Mouse (Mus musculus) MEL (cell line): ENCODE data around the gene Wwc1. TPM values are rescaled to one million over a fixed set of nuclear protein-coding genes. Genes with fewer than 3 reads are reported as not detected.

ENCODE experiments used
- DNase-seq: peaks from one replicate; pipeline ENCODE4 v3.0.0; 2011; ENCODE audit warnings: low read depth, low spot score
- H3K27ac ChIP-seq: 2 replicates; pipeline ENCODE4 v1.5.1; 2012; ENCODE audit warnings: low read depth, mild to moderate bottlenecking, control low read depth, low read length, moderate library complexity; ENCODE audit not compliant: control insufficient read depth
- H3K27me3 ChIP-seq, 2 experiments: fragments of 150-350 bp in 1 of 2; sonication (generic) in 1 of 2; 2 replicates each; pipeline ENCODE4 v1.6.1; 2012; ENCODE audit warnings: low read length in 2 of 2, mild to moderate bottlenecking in 2 of 2, improper control_type of control experiment in 1 of 2, moderate library complexity in 1 of 2; ENCODE audit not compliant: insufficient read depth in 2 of 2, control insufficient read depth in 1 of 2
- H3K36me3 ChIP-seq, 2 experiments: 2 replicates each; pipeline ENCODE4 v1.6.1; 2012 to 2014; ENCODE audit warnings: low read length in 2 of 2, improper control_type of control experiment in 1 of 2, inconsistent platforms in 1 of 2, mild to moderate bottlenecking in 1 of 2; ENCODE audit not compliant: insufficient read depth in 2 of 2, control insufficient read depth in 1 of 2
- H3K4me1 ChIP-seq, 2 experiments: fragments of 150-350 bp in 1 of 2; sonication (generic) in 1 of 2; 2 replicates each; pipeline ENCODE4 v1.6.1; 2012; ENCODE audit warnings: low read length in 2 of 2, improper control_type of control experiment in 1 of 2, mild to moderate bottlenecking in 1 of 2; ENCODE audit not compliant: insufficient read depth in 2 of 2, control insufficient read depth in 1 of 2
- H3K4me3 ChIP-seq, 2 experiments: fragments of 150-350 bp in 1 of 2; sonication (generic) in 1 of 2; 2 replicates each; pipeline ENCODE4 v1.5.1; 2012; ENCODE audit warnings: low read depth in 2 of 2, low read length in 2 of 2, mild to moderate bottlenecking in 2 of 2, moderate library complexity in 2 of 2, control low read depth in 1 of 2, improper control_type of control experiment in 1 of 2; ENCODE audit not compliant: control insufficient read depth in 1 of 2, insufficient read depth in 1 of 2
- H3K79me2 ChIP-seq: 2 replicates; pipeline ENCODE4 v1.6.1; 2012; ENCODE audit warnings: mild to moderate bottlenecking, low read length, moderate library complexity; ENCODE audit not compliant: control insufficient read depth, poor library complexity, insufficient read depth
- H3K9ac ChIP-seq: 2 replicates; pipeline ENCODE4 v1.6.1; 2012; ENCODE audit warnings: low read depth, mild to moderate bottlenecking, control low read depth, low read length, moderate library complexity; ENCODE audit not compliant: control insufficient read depth, poor library complexity, severe bottlenecking
- H3K9me3 ChIP-seq: fragments of 150-350 bp; sonication (generic); replicated peaks from 2 replicates; pipeline ENCODE4 v1.6.1; 2012; ENCODE audit warnings: mild to moderate bottlenecking, low read length, improper control_type of control experiment, moderate library complexity; ENCODE audit not compliant: insufficient read depth
- BHLHE40 ChIP-seq: IDR thresholded peaks from 2 replicates; pipeline ENCODE4 v1.6.1; 2012; ENCODE audit warnings: low read depth, mild to moderate bottlenecking, inconsistent platforms, low read length, improper control_type of control experiment, borderline replicate concordance
- CHD1 ChIP-seq: IDR thresholded peaks from 2 replicates; pipeline ENCODE4 v1.6.1; 2012; ENCODE audit warnings: low read depth, mild to moderate bottlenecking, inconsistent platforms, low read length, improper control_type of control experiment
- CTCF ChIP-seq, 3 experiments: IDR thresholded peaks in 2 of 3; conservative IDR thresholded peaks in 1 of 3; 2 replicates each; pipeline ENCODE4 v1.5.1; 2011 to 2012; ENCODE audit warnings: low read length in 3 of 3, low read depth in 2 of 3, mild to moderate bottlenecking in 2 of 3, improper control_type of control experiment in 1 of 3, inconsistent platforms in 1 of 3, mixed read lengths in 1 of 3, moderate library complexity in 1 of 3; ENCODE audit not compliant: control insufficient read depth in 1 of 3, insufficient read depth in 1 of 3, poor library complexity in 1 of 3, severe bottlenecking in 1 of 3
- ELF1 ChIP-seq: IDR thresholded peaks from 2 replicates; pipeline ENCODE4 v1.6.1; 2014; ENCODE audit warnings: low read depth, mild to moderate bottlenecking, inconsistent platforms, low read length, improper control_type of control experiment, moderate library complexity
- EP300 ChIP-seq, 2 experiments: IDR thresholded peaks; 2 replicates each; pipeline ENCODE4 v1.6.1; 2011; ENCODE audit warnings: improper control_type of control experiment in 2 of 2, low read length in 2 of 2, low read depth in 1 of 2, mild to moderate bottlenecking in 1 of 2
- ETS1 ChIP-seq: IDR thresholded peaks from 2 replicates; pipeline ENCODE4 v1.6.1; 2012; ENCODE audit warnings: low read depth, mild to moderate bottlenecking, inconsistent platforms, low read length, improper control_type of control experiment, moderate library complexity
- HCFC1 ChIP-seq: IDR thresholded peaks from 2 replicates; pipeline ENCODE4 v1.6.1; 2012; ENCODE audit warnings: low read depth, mild to moderate bottlenecking, inconsistent platforms, low read length, improper control_type of control experiment, moderate library complexity
- MEF2A ChIP-seq: IDR thresholded peaks from 2 replicates; pipeline ENCODE4 v1.6.1; 2014; ENCODE audit warnings: low read depth, mild to moderate bottlenecking, inconsistent platforms, low read length, improper control_type of control experiment; ENCODE audit not compliant: poor library complexity, insufficient replicate concordance, severe bottlenecking; ENCODE audit errors: extremely low read depth
- MXI1 ChIP-seq: IDR thresholded peaks from 2 replicates; pipeline ENCODE4 v1.6.1; 2011; ENCODE audit warnings: mild to moderate bottlenecking, low read depth, low read length, improper control_type of control experiment
- MYC ChIP-seq: IDR thresholded peaks from 2 replicates; pipeline ENCODE4 v1.6.1; 2011; ENCODE audit warnings: low read depth, mild to moderate bottlenecking, low read length, improper control_type of control experiment, moderate library complexity
- NRF1 ChIP-seq: IDR thresholded peaks from 2 replicates; pipeline ENCODE4 v1.6.1; 2014; ENCODE audit warnings: low read depth, mild to moderate bottlenecking, inconsistent platforms, low read length, improper control_type of control experiment, moderate library complexity; ENCODE audit not compliant: poor library complexity, insufficient read depth, severe bottlenecking
- POLR2A ChIP-seq, 2 experiments: IDR thresholded peaks; 2 replicates each; pipeline ENCODE4 v1.6.1; 2011 to 2012; ENCODE audit warnings: low read length in 2 of 2, mild to moderate bottlenecking in 2 of 2, control low read depth in 1 of 2, improper control_type of control experiment in 1 of 2, low read depth in 1 of 2, moderate library complexity in 1 of 2; ENCODE audit not compliant: control insufficient read depth in 1 of 2, insufficient read depth in 1 of 2, poor library complexity in 1 of 2
- POLR2AphosphoS2 ChIP-seq: IDR thresholded peaks from 2 replicates; pipeline ENCODE4 v1.6.1; 2011; ENCODE audit warnings: low read length, improper control_type of control experiment
- POLR2AphosphoS5 ChIP-seq: IDR thresholded peaks from 2 replicates; pipeline ENCODE4 v1.6.1; 2012; ENCODE audit warnings: low read depth, borderline replicate concordance, mild to moderate bottlenecking, inconsistent platforms, low read length, moderate library complexity, mixed read lengths
- RCOR1 ChIP-seq: IDR thresholded peaks from 2 replicates; pipeline ENCODE4 v1.6.1; 2012; ENCODE audit warnings: low read depth, mild to moderate bottlenecking, inconsistent platforms, low read length, improper control_type of control experiment
- SIN3A ChIP-seq: IDR thresholded peaks from 2 replicates; pipeline ENCODE4 v1.6.1; 2012; ENCODE audit warnings: low read length, improper control_type of control experiment, inconsistent platforms
- TAL1 ChIP-seq: IDR thresholded peaks from 2 replicates; pipeline ENCODE4 v1.6.1; 2012; ENCODE audit warnings: mild to moderate bottlenecking, inconsistent platforms, low read length, moderate library complexity, mixed read lengths
- TBP ChIP-seq: IDR thresholded peaks from 2 replicates; pipeline ENCODE4 v1.8.0; 2011; ENCODE audit warnings: low read depth, low read length, improper control_type of control experiment
- TCF12 ChIP-seq: IDR thresholded peaks from 2 replicates; pipeline ENCODE4 v1.6.1; 2014; ENCODE audit warnings: low read depth, mild to moderate bottlenecking, inconsistent platforms, low read length, improper control_type of control experiment, moderate library complexity
- UBTF ChIP-seq: IDR thresholded peaks from 2 replicates; pipeline ENCODE4 v1.6.1; 2012; ENCODE audit warnings: low read depth, mild to moderate bottlenecking, inconsistent platforms, low read length, improper control_type of control experiment, moderate library complexity, borderline replicate concordance; ENCODE audit not compliant: insufficient read depth
- USF1 ChIP-seq: IDR thresholded peaks from 2 replicates; pipeline ENCODE4 v1.6.1; 2014; ENCODE audit warnings: low read depth, mild to moderate bottlenecking, inconsistent platforms, low read length, improper control_type of control experiment, moderate library complexity
- USF2 ChIP-seq, 2 experiments: IDR thresholded peaks; 2 replicates each; pipeline ENCODE4 v1.6.1; 2011 to 2012; ENCODE audit warnings: improper control_type of control experiment in 2 of 2, low read length in 2 of 2, borderline replicate concordance in 1 of 2, inconsistent platforms in 1 of 2, low read depth in 1 of 2, mild to moderate bottlenecking in 1 of 2; ENCODE audit not compliant: insufficient read depth in 1 of 2
- ZKSCAN1 ChIP-seq: IDR thresholded peaks from 2 replicates; pipeline ENCODE4 v1.6.1; 2012; ENCODE audit warnings: low read depth, mild to moderate bottlenecking, inconsistent platforms, low read length, improper control_type of control experiment, moderate library complexity
- ZMIZ1 ChIP-seq: IDR thresholded peaks from 2 replicates; pipeline ENCODE4 v1.6.1; 2012; ENCODE audit warnings: low read depth, mild to moderate bottlenecking, inconsistent platforms, low read length, improper control_type of control experiment, moderate library complexity
- ZNF384 ChIP-seq: IDR thresholded peaks from 2 replicates; pipeline ENCODE4 v1.6.1; 2012; ENCODE audit warnings: low read depth, mild to moderate bottlenecking, inconsistent platforms, low read length, improper control_type of control experiment
- polyA plus RNA-seq, 2 experiments: library from polyadenylated mRNA; stranded (reverse) in 1 of 2; unstranded in 1 of 2; fragments of >175 nt in 1 of 2; fragments of >200 nt in 1 of 2; gene quantifications; 2 replicates each; pipeline versions ENCODE4 v1.2.1 to v1.2.4; 2012; ENCODE audit warnings: low replicate concordance in 2 of 2, low read depth in 1 of 2; ENCODE audit not compliant: insufficient read length in 2 of 2, insufficient read depth in 1 of 2, missing spikeins in 1 of 2
- total RNA-seq: library from RNA; depleted of rRNA; stranded (reverse); fragments of 300-350 nt; gene quantifications from 2 replicates; pipeline ENCODE4 v1.2.3, GENCODE M21; 2012

Gene Wwc1
- total and polyA plus RNA-seq, 3 experiments: 0.39 to 0.46 TPM; not detected in 1

DNA sequence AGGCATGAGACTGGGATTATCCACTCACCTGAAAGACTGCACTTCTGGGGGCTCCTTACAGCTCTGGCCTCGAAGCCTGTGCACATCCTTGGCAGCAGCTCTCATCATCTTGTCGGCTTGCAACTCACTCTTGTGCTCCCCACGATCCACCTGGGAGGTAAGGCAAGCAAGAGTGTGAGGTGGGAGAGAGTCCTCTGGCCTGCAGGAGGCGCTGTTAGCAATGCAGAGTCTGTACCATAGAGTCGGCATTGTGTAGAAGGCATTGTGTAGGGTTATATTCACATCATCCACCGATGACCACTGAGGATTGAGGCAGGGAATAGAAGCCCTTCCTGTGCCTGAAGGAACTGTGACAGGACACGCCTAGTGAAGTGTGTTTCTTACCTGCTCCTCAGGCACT is 140.0 kb downstream of the Wwc1 start:
- DNase-seq: peak; percentile 62
- H3K36me3 ChIP-seq: peaks cover 0 to 7% of the 10 kb centered on the region in 2 experiments; a peak in 2 of 4 replicates
- TF ChIP-seq CTCF (IDR thresholded peaks at IDR 0.05 in 2 of 3, conservative IDR thresholded peaks at IDR 0.05 in 1 of 3; ENCODE audit: control insufficient read depth in 1 of 3, insufficient read depth in 1 of 3, low read depth in 2 of 3, low read length in 3 of 3, poor library complexity in 1 of 3, severe bottlenecking in 1 of 3) (peak; percentile 68 to 74 (median 72)), TBP (no peak), HCFC1 (0 out of 2 replicates have a peak, but pooled peaks have one; percentile 46)
- H3K4me1 ChIP-seq: peaks cover 4 to 11% of the 10 kb centered on the region in 2 experiments; a peak in 3 of 4 replicates
- H3K9me3 ChIP-seq: no peaks in the 10 kb centered on the region
- H3K79me2 ChIP-seq: no peaks in the 10 kb centered on the region
- H3K27me3 ChIP-seq: no peaks in the 10 kb centered on the region
- H3K27ac ChIP-seq: no peak overlapping the region
- H3K9ac ChIP-seq: no peak overlapping the region
- no peak overlapping the region for H3K4me3 ChIP-seq

DNA sequence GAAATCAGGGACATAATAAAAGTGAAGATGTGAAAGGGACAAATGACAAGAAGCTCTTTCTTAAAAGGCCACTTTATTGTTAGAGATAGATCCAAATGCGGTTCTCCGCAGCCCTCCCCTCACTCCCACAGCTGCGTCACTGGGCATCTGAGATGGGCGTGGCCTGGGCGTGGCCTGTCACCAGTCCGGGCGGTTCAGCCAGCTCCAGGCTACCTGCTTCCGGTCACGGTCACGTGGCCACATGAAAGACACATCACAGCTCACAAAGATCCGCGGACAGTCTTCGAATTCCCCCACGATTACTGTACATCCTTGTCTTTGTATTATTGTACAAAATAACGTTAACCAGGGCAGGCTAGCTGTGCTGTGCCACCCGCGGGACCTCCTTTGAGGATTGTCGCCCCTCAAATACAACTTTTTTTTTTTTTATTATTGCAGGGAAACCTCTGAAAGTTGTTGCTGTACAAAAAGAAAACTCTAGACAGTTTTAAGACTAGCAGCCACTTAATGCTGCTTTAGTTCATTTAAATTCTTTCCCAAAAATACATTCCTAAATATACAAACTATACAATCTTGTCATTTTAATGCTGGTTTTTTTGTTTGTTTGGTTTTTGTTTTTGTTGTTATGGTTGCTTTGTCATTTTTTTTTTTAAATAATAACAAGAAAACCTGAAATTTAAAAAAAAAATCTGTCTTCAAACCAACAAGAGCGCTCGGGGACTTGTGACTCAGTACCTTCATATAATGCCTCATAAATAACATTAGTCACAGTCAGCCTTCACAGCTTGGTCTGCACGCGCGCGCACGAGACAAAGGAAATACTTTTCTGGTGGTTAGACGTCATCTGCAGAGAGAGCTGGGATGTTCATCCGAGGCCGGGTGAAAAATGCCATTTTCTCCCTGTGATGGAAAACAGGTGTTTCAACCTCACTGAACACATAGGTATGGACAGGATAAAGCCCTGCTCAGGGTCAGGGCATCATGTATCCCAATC is 141.7 kb downstream of the Wwc1 start:
- H3K4me3 ChIP-seq: peak overlapping the region; percentile 44 to 84
- peak; percentile 50; the same call in 1 of the 2 replicates for TF ChIP-seq ETS1
- peak; percentile 79 for TF ChIP-seq SIN3A
- peak; percentile 76 for TF ChIP-seq MYC
- no peak for TF ChIP-seq ZKSCAN1
- peak; percentile 62; the same call in 1 of the 2 replicates for TF ChIP-seq POLR2AphosphoS2
- TF ChIP-seq CTCF (IDR thresholded peaks at IDR 0.05 in 2 of 3, conservative IDR thresholded peaks at IDR 0.05 in 1 of 3; ENCODE audit: control insufficient read depth in 1 of 3, insufficient read depth in 1 of 3, low read depth in 2 of 3, low read length in 3 of 3, poor library complexity in 1 of 3, severe bottlenecking in 1 of 3): no peak
- TF ChIP-seq USF2 (IDR thresholded peaks at IDR 0.05; ENCODE audit: borderline replicate concordance in 1 of 2, insufficient read depth in 1 of 2, low read depth in 1 of 2, low read length in 2 of 2): peak; percentile 87 to 94
- no peak for TF ChIP-seq MEF2A
- TF ChIP-seq MXI1: peak; percentile 92
- TF ChIP-seq CHD1: no peak
- no peak for TF ChIP-seq POLR2AphosphoS5
- no peak for TF ChIP-seq TAL1
- no peak for TF ChIP-seq UBTF
- TF ChIP-seq ZNF384: peak; percentile 66
- peak; percentile 73 for TF ChIP-seq HCFC1
- TF ChIP-seq BHLHE40: peak; percentile 77; the same call in 1 of the 2 replicates
- peak; percentile 88 for TF ChIP-seq ELF1
- peak in 1 of 2 experiments; percentile 43; a peak in 2 of 4 replicates for TF ChIP-seq EP300 (IDR thresholded peaks at IDR 0.05; ENCODE audit: low read depth in 1 of 2, low read length in 2 of 2)
- TF ChIP-seq TBP: peak; percentile 75
- TF ChIP-seq USF1: peak; percentile 100
- 0 out of 2 replicates have a peak, but pooled peaks have one; percentile 7 for TF ChIP-seq RCOR1
- TF ChIP-seq ZMIZ1: peak; percentile 65
- peak; percentile 56; the same call in 1 of the 2 replicates for TF ChIP-seq TCF12
- TF ChIP-seq POLR2A (IDR thresholded peaks at IDR 0.05; ENCODE audit: control insufficient read depth in 1 of 2, insufficient read depth in 1 of 2, low read depth in 1 of 2, low read length in 2 of 2, poor library complexity in 1 of 2): peak; percentile 40 to 82; a peak in 2 of 4 replicates
- peak; percentile 31; the same call in 1 of the 2 replicates for TF ChIP-seq NRF1

More for the DNA sequence above, 141.7 kb downstream of the Wwc1 start:
- Histone ChIP-seq H3K79me2 (peaks cover 7% of the 10 kb centered on the region), H3K4me1 (peaks cover 4 to 11% of the 10 kb centered on the region in 2 experiments; a peak in 3 of 4 replicates), H3K27ac (peak overlapping the region; percentile 39), H3K9me3 (no peaks in the 10 kb centered on the region), H3K27me3 (no peaks in the 10 kb centered on the region), H3K36me3 (peaks cover 0 to 7% of the 10 kb centered on the region in 2 experiments; a peak in 2 of 4 replicates), H3K9ac (peak overlapping the region; percentile 61)
- DNase-seq: peak; percentile 93
